Mouse (Mus musculus) heart, adult 2 months (tissue): Measurements from ENCODE around the gene Camta1. TPM values are rescaled to one million over a fixed set of nuclear protein-coding genes. Genes with fewer than 3 reads are reported as not detected.

Experiments
- DNase-seq, 2 experiments: peaks; one replicate each; pipeline ENCODE4 v3.0.0; 2021
- H3K27ac ChIP-seq: fragments of 200-600 bp; 2 replicates; pipeline ENCODE4 v1.8.1; 2022
- H3K27me3 ChIP-seq: fragments of 200-500 bp; 2 replicates; pipeline ENCODE4 v1.6.1; 2012; ENCODE audit warnings: mild to moderate bottlenecking, low read length, inconsistent platforms, mixed read lengths; ENCODE audit not compliant: control insufficient read depth, insufficient read depth
- H3K36me3 ChIP-seq: fragments of 200-500 bp; 2 replicates; pipeline ENCODE4 v1.6.1; 2012; ENCODE audit warnings: low read length, inconsistent platforms; ENCODE audit not compliant: control insufficient read depth, insufficient read depth
- H3K4me1 ChIP-seq: fragments of 200-500 bp; 2 replicates; pipeline ENCODE4 v1.6.1; 2011; ENCODE audit warnings: low read length; ENCODE audit not compliant: control insufficient read depth, insufficient read depth
- H3K4me3 ChIP-seq: fragments of 200-600 bp; 2 replicates; pipeline ENCODE4 v1.8.1; 2022
- H3K79me2 ChIP-seq: fragments of 200-500 bp; replicated peaks from 2 replicates; pipeline ENCODE4 v1.6.1; 2012; ENCODE audit warnings: mild to moderate bottlenecking, inconsistent platforms, low read length, moderate library complexity, mixed read lengths; ENCODE audit not compliant: control insufficient read depth, insufficient read depth
- H3K9ac ChIP-seq: fragments of 200-500 bp; 2 replicates; pipeline ENCODE4 v1.6.1; 2012; ENCODE audit warnings: low read depth, mild to moderate bottlenecking, control low read depth, inconsistent platforms, low read length, mixed read lengths
- CTCF ChIP-seq: fragments of 200-600 bp; IDR thresholded peaks from 2 replicates; pipeline ENCODE4 v1.8.1; 2022; ENCODE audit warnings: antibody characterized with exemption, mild to moderate bottlenecking, moderate library complexity
- EP300 ChIP-seq: fragments of 200-500 bp; IDR thresholded peaks from 2 replicates; pipeline ENCODE4 v1.6.1; 2011; ENCODE audit warnings: low read depth, low read length, control low read depth; ENCODE audit not compliant: insufficient read depth
- POLR2A ChIP-seq: fragments of 200-500 bp; IDR thresholded peaks from 2 replicates; pipeline ENCODE4 v1.6.1; 2011; ENCODE audit warnings: mild to moderate bottlenecking, low read depth, low read length, control low read depth; ENCODE audit not compliant: insufficient read depth
- WGBS: fragments of 180-500 bp; shearing (Covaris S2); methylation state at CpG from one replicate; pipeline ENCODE4 v1.1.7; 2018; 5-methylcytosine and 5-hydroxymethylcytosine counted together
- intact Hi-C: fragments of 180-260 bp; cut with DNase I; formaldehyde crosslinking; loops from one replicate; pipeline ENCODE4 v1.15.1; 2025
- polyA plus RNA-seq: library from polyadenylated mRNA; depleted of rRNA; stranded (reverse); fragments of >200 nt; gene quantifications from 2 replicates; pipeline ENCODE4 v1.2.3, GENCODE M21; 2012
- total RNA-seq, 2 experiments: library from RNA; stranded (reverse); gene quantifications; 2 replicates each; pipeline ENCODE4 v1.2.3; 2021

The Camta1 gene
- total and polyA plus RNA-seq, 3 experiments = 39.4 to 234 (median 208) TPM

- WGBS = 82% methylated on average over 9 of the region's 9 CpGs
- Histone ChIP-seq H3K79me2 (no peaks in the 10 kb centered on the region), H3K27ac (no peak overlapping the region), H3K4me1 (no peaks in the 10 kb centered on the region), H3K9ac (no peak overlapping the region), H3K27me3 (no peaks in the 10 kb centered on the region), H3K36me3 (no peaks in the 10 kb centered on the region), H3K4me3 (no peak overlapping the region)
- intact Hi-C loops = no loop called here
- no peak for TF ChIP-seq EP300
- TF ChIP-seq POLR2A = no peak
- TF ChIP-seq CTCF = no peak
- DNase-seq = no peak
Observed at GRCm38 (mm10) chr4:151586074-151586473, 275.6 kb downstream of the Camta1 start.

DNA sequence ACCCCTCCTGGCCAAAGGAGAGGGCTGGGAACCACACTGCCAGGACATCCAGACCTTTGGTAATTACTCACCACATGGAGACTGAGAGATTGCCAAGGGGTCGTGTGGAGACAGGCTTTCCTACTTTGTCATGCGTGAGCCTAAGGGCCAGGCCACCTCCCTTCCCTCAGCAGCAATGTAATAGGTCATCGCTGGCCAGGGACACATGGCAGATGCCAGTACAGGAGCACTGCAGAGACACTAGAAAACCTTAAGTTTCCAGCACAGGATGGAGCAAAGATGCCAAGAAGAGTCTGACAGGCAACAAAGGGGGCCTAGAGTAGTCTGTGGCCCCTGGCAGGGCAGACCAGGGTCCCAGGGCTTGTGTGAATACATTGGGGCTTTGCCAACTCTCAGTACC is 283.7 kb downstream of the Camta1 start:
- no peak overlapping the region for H3K9ac ChIP-seq
- intact Hi-C loops = no loop called here
- 61% methylated on average over 3 of the region's 3 CpGs for WGBS
- H3K4me1 ChIP-seq = no peaks in the 10 kb centered on the region
- H3K4me3 ChIP-seq = no peak overlapping the region
- no peaks in the 10 kb centered on the region for H3K36me3 ChIP-seq
- no peak for DNase-seq
- no peak overlapping the region for H3K27ac ChIP-seq
- no peaks in the 10 kb centered on the region for H3K27me3 ChIP-seq
- H3K79me2 ChIP-seq = no peaks in the 10 kb centered on the region
- no peak for TF ChIP-seq POLR2A
- TF ChIP-seq CTCF = no peak
- no peak for TF ChIP-seq EP300

- intact Hi-C loops = no loop called here
- TF ChIP-seq EP300 (no peak), CTCF (no peak), POLR2A (no peak)
- WGBS = 70% methylated on average over 15 of the region's 15 CpGs
Observed at GRCm38 (mm10) chr4:151576291-151577108, 285.2 kb downstream of the Camta1 start.

DNA sequence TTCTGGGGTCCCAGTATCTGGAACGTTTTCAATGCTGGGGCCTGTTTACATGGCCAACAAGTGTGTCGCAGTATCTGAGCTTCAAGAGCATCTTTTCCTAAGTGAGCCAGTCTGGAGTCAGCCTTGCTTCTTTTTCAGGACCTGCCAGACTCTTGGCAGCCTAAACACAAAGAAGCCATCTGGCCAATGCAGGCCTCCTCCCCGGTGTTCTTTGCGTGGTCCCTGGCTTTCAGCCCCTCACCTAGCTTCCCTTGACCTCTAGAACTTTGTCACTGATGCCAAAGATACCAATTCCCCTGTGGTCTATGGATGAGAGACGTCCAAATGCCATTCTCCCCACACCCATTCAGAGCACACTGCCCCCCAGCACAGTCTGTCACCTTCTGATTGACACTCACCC is 289.0 kb downstream of the Camta1 start:
- Histone ChIP-seq H3K27me3 (no peaks in the 10 kb centered on the region), H3K36me3 (no peaks in the 10 kb centered on the region), H3K27ac (no peak overlapping the region), H3K4me1 (no peaks in the 10 kb centered on the region), H3K79me2 (no peaks in the 10 kb centered on the region), H3K4me3 (no peak overlapping the region), H3K9ac (no peak overlapping the region)
- 58% methylated on average over 5 of the region's 5 CpGs for WGBS
- no peak for DNase-seq
- intact Hi-C loops = no loop called here
- TF ChIP-seq CTCF = no peak
- no peak for TF ChIP-seq EP300
- TF ChIP-seq POLR2A = no peak

More at GRCm38 (mm10) chr4:151576291-151577108, 285.2 kb downstream of the Camta1 start:
- no peak for DNase-seq
- no peaks in the 10 kb centered on the region for H3K27me3 ChIP-seq
- no peak overlapping the region for H3K4me3 ChIP-seq
- no peak overlapping the region for H3K9ac ChIP-seq
- no peaks in the 10 kb centered on the region for H3K79me2 ChIP-seq
- H3K36me3 ChIP-seq = no peaks in the 10 kb centered on the region
- no peaks in the 10 kb centered on the region for H3K4me1 ChIP-seq
- H3K27ac ChIP-seq = no peak overlapping the region

GRCm38 (mm10) chr4:151569586-151569985 is 292.1 kb downstream of the Camta1 start:
- intact Hi-C loops = no loop called here
- no peak overlapping the region for H3K9ac ChIP-seq
- no peak overlapping the region for H3K27ac ChIP-seq
- no peak overlapping the region for H3K4me3 ChIP-seq
- DNase-seq = no peak
- no peaks in the 10 kb centered on the region for H3K79me2 ChIP-seq
- TF ChIP-seq POLR2A (no peak), EP300 (no peak), CTCF (no peak)
- H3K36me3 ChIP-seq = no peaks in the 10 kb centered on the region
- H3K4me1 ChIP-seq = no peaks in the 10 kb centered on the region
- 73% methylated on average over 3 of the region's 3 CpGs for WGBS
- H3K27me3 ChIP-seq = no peaks in the 10 kb centered on the region

GRCm38 (mm10) chr4:151568887-151569286 is 292.8 kb downstream of the Camta1 start:
- H3K4me1 ChIP-seq = no peaks in the 10 kb centered on the region

More at GRCm38 (mm10) chr4:151568887-151569286, 292.8 kb downstream of the Camta1 start:
- H3K9ac ChIP-seq = no peak overlapping the region
- DNase-seq = no peak
- TF ChIP-seq POLR2A = no peak
- TF ChIP-seq EP300 = no peak
- no peak for TF ChIP-seq CTCF
- no peak overlapping the region for H3K4me3 ChIP-seq
- no peaks in the 10 kb centered on the region for H3K36me3 ChIP-seq
- no peaks in the 10 kb centered on the region for H3K79me2 ChIP-seq
- WGBS = 72% methylated on average over 7 of the region's 7 CpGs
- no peak overlapping the region for H3K27ac ChIP-seq
- H3K27me3 ChIP-seq = no peaks in the 10 kb centered on the region
- intact Hi-C loops = no loop called here
